Mouse (Mus musculus) cerebellum, postnatal 36 days (tissue): ENCODE measurements around the gene Tmem8b.

Experiments used
- DNase-seq, 2 experiments: peaks; one replicate each; pipeline ENCODE4 v3.0.0; 2021 to 2022; ENCODE audit warnings: mixed read lengths in 2 of 2

Gene Tmem8b

GRCm38 (mm10) chr4:43657146-43657545, 11.6 kb upstream of the Tmem8b start:
- DNase-seq, result no peak

DNA sequence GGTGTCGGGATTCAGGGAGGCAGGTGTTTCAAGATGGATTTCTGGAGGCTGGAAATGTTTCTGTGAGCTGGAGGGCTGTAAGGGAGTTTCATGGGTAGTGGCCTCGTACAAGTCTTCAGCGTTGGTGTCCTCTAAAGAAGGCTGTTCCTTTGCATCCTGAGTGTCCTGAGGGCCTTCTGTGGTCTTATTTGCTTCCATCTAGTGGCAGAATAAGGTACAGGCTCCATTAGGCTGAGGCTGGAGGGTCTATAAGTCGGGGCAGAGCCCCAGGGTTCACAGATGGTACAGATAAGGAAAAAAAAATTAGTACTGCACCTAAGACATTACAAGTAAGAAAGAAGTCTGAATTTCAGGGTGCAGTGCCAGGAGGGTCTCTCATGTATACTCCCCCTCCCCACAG, 2.4 kb upstream of the Tmem8b start:
- no peak for DNase-seq

- DNase-seq, result peak; percentile 75 to 77
Observed at GRCm38 (mm10) chr4:43669428-43669794, 640 bp downstream of the Tmem8b start.

DNA sequence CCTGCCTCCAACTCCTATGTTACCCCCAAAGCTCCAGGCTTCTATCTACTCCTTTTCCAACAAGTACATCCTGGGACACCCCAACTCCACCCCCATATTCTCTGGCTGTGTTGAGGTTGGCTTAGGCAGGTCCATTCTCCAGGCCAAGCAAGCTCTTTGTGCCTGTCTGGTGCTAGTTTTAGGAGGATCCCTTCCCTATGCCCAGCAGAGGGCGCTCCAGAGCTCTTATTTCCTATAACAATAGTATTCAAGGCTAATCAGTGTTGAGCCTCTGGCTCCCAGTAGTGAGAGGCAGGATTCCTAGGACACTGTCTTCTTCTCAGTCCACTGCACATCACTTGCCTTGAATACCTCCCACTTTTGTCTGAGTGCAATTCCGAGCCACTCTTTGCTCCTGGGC, 3.3 kb downstream of the Tmem8b start:
- peak; percentile 92 to 96 for DNase-seq

- DNase-seq, result no peak
Observed at GRCm38 (mm10) chr4:43673703-43674102, 4.9 kb downstream of the Tmem8b start.

- DNase-seq, result no peak
Observed at GRCm38 (mm10) chr4:43674974-43675373, 6.2 kb downstream of the Tmem8b start.

- DNase-seq, result no peak
Observed at GRCm38 (mm10) chr4:43675608-43676007, 6.8 kb downstream of the Tmem8b start.

GRCm38 (mm10) chr4:43678541-43678940, 9.8 kb downstream of the Tmem8b start:
- no peak for DNase-seq

DNA sequence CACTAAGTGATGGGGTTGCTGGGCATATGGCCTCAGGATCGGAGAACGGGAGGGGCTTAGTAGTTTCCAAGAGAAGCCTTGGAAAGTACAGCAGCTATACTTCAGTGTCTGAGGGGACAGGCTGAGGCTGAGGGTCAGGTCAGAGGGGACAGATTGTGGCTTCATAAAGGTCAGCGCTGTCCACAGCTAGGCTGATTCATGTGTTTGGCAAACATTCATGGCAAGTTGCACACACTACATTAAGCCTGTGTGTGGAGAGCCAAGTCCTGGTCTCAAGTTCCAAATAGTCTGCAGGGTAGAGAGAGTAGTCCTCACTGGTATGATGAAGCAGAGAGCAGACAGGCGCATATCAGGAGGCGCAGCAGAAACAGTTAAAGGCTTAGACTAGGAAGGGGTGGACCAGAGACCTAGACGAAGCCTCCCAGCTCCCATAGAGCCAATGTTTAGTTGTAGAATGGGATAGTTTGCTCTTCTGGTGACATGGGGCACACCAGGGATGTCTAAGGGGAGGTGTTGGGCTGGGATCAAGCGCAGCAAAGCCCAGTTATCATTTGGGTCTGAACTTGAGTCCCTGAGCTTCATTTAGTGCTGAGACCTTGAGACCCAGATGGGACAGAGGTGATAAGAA, 10.8 kb downstream of the Tmem8b start:
- no peak for DNase-seq

- DNase-seq, result no peak
Observed at GRCm38 (mm10) chr4:43690021-43690420, 21.2 kb downstream of the Tmem8b start.

DNA sequence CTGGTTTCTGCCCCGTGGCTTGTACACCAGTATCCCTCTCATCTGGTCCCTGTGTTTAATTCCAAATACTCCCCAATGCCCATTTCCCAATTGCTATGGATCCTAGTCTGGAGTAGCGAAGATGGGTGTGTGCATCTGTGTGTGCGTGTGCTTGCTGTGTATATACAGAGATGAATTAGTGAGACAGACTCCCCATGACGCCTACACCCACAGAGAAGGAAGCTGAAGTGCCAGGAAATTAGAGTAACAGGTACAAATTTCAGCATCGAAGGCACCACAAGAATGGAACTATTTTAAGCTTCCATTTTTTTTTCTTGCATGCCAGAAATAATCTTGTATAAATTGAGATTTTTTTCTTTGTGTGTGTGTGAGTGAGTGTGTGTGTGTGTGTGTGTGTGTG, 22.3 kb downstream of the Tmem8b start:
- DNase-seq, result no peak

DNA sequence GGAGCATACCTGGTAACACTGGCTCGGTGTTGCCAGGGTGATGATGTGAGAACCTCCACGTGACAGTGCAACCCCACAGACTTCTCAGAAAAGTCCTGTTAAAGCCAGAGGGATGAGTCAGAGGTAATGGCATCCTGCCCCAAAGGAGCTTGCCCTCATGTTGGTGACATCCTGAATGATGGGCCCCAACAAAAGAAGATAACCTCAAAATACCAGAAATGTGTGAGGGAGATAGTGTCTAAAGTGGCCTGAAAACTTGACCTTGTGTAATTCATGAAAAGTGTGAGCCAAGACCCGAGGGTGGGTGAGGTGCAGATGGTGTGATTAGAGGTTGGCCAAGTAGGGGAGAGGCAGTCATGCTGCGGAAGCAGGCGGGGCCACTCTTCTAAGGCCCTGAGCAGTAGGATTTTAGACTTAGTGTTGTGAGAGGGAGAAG, 25.1 kb downstream of the Tmem8b start:
- no peak for DNase-seq

DNA sequence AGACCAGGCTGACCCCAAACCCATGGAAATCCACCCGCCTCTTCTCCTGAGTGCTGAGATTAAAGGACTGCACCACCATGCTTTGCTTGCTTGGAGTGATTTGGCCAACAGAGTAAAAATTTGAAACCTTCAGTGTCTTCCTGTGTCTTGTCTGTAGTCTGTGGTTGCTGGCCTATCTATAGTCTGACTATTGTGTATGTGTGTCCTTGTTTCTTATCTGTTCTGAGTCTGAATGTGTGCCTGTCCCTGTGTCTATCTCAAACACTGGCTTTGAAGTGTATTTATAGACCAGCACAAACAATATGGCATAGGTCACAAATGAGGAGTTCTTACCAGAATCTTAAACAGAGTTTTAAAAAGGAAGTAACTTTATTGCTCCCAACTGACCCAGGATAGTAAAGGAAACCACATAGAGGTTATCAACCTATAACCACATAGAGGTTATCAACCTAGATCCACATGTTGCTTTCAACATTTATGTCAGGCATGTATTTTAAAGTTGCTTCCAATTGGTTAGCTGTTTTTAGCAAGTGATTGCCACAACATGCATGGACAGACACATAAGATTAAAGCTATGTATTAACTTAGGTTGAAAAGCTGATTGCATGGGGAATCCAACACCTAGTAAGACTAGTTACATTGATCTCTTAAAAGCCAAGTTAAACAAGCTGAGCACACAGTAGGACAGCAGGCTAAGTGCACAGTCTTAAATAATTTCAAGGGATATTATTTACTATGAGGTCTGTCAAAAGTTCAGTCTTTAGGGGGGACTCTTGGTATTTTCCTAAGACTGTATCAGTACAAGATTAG, 25.9 kb downstream of the Tmem8b start:
- DNase-seq, result no peak

- no peak for DNase-seq
Observed at GRCm38 (mm10) chr4:43695249-43695671, 26.5 kb downstream of the Tmem8b start.

DNA sequence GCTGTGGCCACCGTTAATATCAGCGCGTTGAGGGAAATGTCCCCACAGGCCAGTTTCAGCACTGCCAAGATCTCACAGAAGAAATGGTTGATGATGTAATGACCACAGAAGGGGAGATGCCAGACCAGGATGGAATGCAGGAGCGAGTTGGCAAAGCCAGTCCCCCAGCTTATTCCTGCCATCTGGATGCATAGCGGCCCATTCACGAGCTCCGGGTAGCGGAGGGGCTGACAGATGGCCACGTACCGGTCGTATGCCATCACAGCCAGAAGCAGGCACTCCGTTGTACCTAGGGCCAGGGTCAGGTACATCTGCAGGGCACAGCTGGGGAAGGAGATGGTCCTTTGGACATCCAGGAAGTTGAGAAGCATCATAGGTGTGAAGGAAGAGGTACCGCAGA, 27.8 kb downstream of the Tmem8b start:
- peak; percentile 56 to 65 for DNase-seq

GRCm38 (mm10) chr4:43700707-43701106, 31.9 kb downstream of the Tmem8b start, which contains the start of gene Olfr70:
Olfr70 (minus strand) TSS chr4:43700807.
- no peak for DNase-seq

- DNase-seq, result no peak
Observed at GRCm38 (mm10) chr4:43703439-43703838, 34.7 kb downstream of the Tmem8b start.

DNA sequence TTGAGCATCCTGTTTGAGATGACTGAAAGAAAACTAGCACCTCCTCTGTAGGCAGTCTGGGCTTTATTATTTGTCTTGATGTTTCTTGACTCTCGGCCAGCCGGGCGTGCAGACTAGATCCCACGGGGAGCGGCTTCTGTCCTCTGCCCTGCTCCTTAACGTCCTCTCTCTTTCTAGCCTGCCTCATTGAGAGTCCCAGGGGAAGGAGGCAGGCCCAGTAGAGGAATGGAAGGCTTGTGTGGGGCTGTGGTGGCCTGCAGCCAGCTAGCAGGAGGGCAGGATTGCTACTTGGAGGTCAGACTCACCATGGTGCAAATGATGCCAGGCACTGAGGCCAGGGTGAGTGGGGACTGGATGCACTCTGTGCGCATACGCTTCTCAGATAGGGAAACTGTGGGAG, 35.1 kb downstream of the Tmem8b start:
- no peak for DNase-seq

DNA sequence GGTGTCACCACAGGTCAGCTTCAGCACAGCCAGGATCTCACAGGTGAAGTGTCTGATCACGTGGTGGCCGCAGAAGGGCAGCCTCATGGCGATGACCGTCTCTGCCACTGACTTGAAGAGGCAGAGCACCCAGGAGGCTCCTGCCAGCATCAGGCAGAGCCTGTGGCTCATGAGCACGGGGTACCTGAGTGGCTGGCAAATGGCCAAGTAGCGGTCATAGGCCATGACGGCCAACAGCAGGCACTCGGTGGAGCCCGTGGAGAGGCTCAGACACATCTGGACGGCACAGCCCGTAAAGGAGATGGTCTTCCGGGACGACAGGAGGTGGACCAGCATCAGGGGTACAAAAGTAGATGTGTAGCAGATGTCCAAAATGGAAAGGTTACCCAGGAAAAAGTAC, 37.2 kb downstream of the Tmem8b start:
- no peak for DNase-seq

GRCm38 (mm10) chr4:43709869-43710268, 41.1 kb downstream of the Tmem8b start, which contains the start of gene Olfr71:
Olfr71 (minus strand) TSS chr4:43710255.
- no peak for DNase-seq

DNA sequence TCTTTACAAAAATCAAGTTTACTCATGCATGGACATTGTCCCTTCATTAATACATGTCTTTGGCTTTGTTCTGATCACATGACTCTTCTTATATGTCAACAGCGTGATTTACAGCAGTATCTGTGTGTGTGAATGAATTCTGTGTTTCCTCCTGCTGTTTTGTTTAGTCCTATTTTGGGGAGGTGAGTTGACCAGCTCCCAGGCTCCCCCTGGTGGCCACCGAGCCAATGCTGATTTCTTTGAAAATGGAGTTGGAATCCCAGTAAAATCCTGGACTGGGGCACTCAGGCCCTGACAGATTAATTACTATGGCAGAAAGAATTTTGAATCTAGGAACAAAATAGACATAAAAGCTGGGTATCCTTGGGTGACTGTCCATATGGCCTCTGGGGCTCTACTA, 43.0 kb downstream of the Tmem8b start:
- DNase-seq, result peak; percentile 92

DNA sequence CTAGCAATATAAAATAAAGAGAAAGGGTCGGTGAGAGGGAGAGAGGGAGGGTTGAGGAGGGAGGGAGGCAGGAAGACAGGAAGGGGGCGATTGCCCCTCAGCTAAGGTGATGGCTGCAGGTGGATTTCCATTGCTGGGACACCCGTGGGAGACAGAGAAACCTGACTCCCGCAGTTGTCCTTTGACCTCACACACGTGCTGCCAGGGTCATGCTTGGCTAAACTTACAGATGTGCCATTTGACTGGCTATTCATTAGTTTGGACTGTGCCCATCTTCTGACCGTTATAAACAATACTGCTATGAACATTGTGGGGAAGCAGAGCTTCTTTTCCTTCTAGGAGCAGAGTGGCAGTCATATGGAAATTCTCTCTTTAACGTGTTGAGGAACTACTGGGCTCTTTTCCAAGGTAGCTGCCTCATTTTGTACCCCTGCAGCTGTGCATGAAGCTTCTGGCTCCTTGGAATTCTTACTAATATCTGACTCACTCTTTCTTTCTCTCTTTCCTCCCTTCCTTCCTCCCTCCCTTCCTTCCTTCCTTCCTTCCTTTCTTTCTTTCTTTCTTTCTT, 45.0 kb downstream of the Tmem8b start:
- DNase-seq, result no peak

GRCm38 (mm10) chr4:43720491-43721228, 51.9 kb downstream of the Tmem8b start:
- no peak for DNase-seq
